Comparison of ENCODE assay signal across 1 mouse cellular context in the genomic region with DNA sequence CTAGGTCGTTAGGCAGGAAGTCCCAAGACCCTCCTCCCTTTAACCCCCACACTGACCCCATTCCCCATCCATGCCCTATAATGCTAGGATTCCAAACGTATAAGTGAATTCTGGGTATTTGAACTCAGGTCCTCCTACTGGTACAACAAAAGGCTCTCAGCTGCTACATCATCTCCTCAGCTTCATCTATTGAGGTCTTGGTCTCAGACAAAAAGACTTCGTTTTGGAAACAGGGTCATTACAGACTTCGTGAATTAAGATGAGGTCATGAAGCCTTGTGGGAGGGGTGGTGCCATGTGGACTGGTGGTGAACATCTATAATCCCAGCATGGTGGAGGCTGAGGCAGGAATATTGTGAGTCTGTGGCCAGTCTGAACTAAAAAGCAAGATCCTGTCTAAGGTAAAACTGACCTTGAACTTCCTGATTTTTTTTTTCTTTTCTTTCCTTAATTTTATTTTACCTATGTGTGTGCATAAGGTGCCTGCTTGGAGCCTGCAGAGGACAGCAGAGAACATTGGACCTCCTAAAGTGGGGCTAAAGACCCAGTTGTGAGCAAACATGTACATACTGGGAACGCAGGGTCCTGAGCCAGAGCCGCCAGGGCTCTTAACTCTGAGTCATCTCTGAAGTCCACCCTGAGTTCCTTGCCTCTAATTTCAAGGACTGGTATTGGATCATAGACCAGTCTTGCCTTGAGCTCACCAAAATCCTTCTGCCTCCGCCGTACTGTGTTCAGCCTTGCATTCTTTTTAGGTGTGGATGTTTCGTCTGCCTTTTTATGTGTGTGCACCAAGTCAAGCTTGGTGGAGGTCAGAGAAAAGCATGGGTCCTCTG.
TF ChIP-seq lines count a peak whose summit lies in the region.

No protein-coding gene starts in this region.

TF ChIP-seq in ES-E14, 5 proteins besides CTCF, POLR2A, EP300 and RAD21:
- TF ChIP-seq ZC3H11A (IDR thresholded peaks at IDR 0.05; ENCODE audit: borderline replicate concordance, low read depth, low read length): no peak
- TF ChIP-seq ZNF384 (IDR thresholded peaks at IDR 0.05; ENCODE audit: low read depth, low read length): no peak
- no peak for TF ChIP-seq HCFC1 (IDR thresholded peaks at IDR 0.05; ENCODE audit: borderline replicate concordance, insufficient read depth, low read length)
- TF ChIP-seq MAFK (IDR thresholded peaks at IDR 0.05; ENCODE audit: insufficient read depth, low read depth, low read length): no peak
- TF ChIP-seq CHD2 (IDR thresholded peaks at IDR 0.05; ENCODE audit: low read depth, low read length): no peak
